Mouse (Mus musculus) induced T-regulatory cell, adult 2 months (primary cell): Measurements from ENCODE around the gene Gm47995.
"Not testable (repeated sequence)": the region's sequence is repeated elsewhere in the genome, so short reads cannot be mapped to it uniquely, and the experiment has no call there.

Experiments
- DNase-seq: peaks from one replicate; pipeline ENCODE4 v3.0.0-alpha.2; 2012; ENCODE audit warnings: low read depth

Gm47995 gene

DNA sequence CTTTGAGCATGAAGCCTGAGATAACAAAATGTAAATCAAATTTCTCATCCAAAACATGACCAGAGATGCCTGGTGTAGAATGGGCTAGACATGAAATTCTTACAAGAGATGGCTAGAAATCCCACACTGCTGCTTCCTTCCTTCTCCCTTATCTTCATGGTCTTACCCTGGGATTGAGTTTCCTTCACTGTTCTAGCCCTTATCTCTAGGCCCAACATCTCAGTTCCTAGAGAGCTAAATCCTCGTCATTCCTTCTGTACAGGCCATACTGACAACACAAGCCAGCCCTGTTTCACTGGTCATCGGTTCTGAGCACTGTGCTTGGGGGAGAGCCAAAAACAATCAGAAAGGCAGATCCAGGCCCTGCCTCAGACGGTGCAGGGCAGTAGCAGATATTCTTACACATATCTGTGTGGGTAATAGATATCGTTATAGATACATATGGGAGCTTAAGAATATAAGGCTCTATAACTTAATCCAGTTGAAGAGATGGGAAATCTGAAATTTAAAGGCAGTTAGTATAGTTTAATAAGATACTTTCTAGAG lies 11.3 kb upstream of the Gm47995 start:
- not testable (repeated sequence) for DNase-seq

DNA sequence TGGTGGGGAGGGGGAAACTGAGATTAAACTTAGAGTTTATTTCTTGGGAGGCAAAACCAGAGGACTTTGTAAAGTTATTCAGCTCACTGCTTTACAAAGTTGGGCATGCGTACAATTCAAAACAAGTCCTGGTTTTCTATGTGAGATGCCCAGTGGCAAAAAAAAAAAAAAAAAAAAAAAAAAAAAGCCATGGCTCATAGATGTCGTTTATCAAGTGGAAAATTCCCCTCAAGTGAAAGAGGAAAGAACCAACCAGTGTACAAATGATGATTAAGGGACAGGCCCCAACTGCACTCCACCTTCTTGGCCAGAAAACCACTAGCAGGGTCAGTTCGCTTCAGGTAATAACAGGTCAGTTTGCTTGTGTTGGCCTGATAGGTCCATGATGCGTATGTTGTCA lies 9.8 kb upstream of the Gm47995 start:
- DNase-seq = no peak

DNA sequence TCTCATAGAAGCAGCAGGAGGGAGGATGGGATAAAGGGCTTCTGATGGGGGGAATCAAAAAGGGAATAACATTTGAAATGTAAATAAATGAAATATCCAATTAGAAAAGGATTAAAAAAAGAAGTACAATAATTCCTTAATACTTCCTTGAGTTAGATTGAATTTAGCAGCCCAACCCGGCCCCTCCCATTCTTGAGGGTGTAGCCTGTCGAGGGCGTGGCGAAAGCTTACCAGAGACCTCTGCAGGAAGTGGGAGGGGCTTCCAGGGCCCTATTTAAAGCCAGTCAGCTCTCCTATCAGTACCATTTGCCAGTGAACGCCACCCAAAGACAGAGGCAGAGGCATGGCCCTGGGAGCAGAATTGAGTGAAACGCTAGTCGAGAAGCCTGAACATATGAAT lies 6.2 kb upstream of the Gm47995 start, which contains the start of gene Gm8947:
TSS of gene Gm8947 (plus strand) at position 302 of the 400 bp plus-strand sequence.
- not testable (repeated sequence) for DNase-seq

DNA sequence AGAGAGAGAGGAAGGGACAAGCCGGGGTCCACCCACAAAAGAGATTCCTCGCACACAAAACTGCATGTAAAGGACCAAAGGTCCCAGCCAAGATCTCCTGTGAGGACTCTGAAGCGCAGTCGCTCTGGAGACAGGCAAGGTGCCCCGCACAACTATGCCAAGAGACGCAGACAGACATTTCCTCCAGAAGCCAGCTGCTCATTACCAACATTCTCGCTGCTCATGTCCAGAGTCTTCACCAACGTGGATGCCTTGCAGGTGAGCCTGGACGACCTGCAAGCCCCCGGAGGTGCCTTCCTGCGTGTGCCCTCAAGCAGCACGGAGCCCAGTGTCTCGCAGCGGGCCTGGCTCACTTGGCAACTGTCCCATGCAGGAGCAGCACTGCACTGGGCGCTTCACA lies 5.5 kb upstream of the Gm47995 start:
- DNase-seq = not testable (repeated sequence)

DNA sequence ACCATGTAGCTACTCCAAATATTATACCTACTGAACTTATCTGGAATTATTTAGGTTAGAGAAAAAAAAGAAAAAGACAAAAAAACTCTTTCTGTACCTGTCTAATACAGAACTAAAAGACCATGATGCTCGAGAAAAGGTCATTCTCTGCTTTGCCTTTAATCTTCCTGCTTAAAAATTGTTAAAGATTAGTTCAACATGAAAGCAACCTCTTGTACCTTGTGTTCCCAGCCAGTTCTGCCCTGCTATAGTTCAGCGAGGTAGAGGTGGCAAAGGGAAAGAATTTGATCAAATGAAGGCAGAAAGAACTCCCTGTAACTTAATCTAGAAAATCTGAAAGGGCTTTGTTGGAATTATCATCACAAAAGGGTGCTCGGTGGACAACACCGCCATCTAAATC lies 2.3 kb upstream of the Gm47995 start:
- DNase-seq = not testable (repeated sequence)

DNA sequence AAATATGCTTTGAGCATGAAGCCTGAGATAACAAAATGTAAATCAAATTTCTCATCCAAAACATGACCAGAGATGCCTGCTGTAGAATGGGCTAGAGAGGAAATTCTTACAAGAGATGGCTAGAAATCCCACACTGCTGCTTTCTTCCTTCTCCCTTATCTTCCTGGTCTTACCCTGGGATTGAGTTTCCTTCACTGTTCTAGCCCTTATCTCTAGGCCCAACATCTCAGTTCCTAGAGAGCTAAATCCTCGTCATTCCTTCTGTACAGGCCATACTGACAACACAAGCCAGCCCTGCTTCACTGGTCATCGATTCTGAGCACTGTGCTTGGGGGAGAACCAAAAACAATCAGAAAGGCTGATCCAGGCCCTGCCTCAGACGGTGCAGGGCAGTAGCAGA lies 1.6 kb upstream of the Gm47995 start:
- DNase-seq = not testable (repeated sequence)

DNA sequence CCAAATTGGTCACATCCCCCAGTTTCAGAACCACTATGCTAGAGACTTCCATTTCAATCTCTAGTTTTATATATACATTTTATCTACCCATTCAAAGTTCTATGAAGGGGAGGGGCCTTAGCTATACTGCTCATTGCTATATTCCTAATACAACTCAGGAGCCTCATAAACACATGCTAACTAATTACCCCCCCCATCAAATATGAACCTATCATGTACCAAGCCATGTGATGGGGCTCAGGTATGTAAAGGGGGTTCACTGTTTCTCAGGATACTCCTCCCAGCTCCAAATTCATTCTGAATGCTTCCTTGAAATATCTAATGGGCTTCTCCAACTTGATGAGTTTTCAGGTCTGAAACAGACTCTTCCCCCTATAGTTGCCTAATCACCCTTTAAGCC lies 2.4 kb downstream of the Gm47995 start:
- not testable (repeated sequence) for DNase-seq

DNA sequence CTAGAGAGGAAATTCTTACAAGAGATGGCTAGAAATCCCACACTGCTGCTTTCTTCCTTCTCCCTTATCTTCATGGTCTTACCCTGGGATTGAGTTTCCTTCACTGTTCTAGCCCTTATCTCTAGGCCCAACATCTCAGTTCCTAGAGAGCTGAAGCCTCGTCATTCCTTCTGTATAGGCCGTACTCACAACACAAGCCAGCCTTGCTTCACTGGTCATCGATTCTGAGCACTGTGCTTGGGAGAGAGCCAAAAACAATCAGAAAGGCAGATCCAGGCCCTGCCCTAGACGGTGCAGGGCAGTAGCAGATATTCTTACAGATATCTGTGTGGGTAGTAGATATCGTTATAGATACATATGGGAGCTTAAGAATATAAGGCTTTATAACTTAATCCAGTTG lies 4.5 kb downstream of the Gm47995 start:
- not testable (repeated sequence) for DNase-seq

DNA sequence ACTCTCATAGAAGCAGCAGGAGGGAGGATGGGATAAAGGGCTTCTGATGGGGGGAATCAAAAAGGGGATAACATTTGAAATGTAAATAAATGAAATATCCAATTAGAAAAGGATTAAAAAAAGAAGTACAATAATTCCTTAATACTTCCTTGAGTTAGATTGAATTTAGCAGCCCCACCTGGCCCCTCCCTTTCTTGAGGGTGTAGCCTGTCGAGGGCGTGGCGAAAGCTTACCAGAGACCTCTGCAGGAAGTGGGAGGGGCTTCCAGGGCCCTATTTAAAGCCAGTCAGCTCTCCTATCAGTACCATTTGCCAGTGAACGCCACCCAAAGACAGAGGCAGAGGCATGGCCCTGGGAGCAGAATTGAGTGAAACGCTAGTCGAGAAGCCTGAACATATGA lies 5.6 kb downstream of the Gm47995 start, which contains the start of gene 3110040M04Rik:
TSS of gene 3110040M04Rik (plus strand) at position 304 of the 400 bp plus-strand sequence.
- not testable (repeated sequence) for DNase-seq

DNA sequence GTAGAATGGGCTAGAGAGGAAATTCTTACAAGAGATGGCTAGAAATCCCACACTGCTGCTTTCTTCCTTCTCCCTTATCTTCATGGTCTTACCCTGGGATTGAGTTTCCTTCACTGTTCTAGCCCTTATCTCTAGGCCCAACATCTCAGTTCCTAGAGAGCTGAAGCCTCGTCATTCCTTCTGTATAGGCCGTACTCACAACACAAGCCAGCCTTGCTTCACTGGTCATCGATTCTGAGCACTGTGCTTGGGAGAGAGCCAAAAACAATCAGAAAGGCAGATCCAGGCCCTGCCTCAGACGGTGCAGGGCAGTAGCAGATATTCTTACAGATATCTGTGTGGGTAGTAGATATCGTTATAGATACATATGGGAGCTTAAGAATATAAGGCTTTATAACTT lies 10.2 kb downstream of the Gm47995 start:
- DNase-seq = not testable (repeated sequence)

DNA sequence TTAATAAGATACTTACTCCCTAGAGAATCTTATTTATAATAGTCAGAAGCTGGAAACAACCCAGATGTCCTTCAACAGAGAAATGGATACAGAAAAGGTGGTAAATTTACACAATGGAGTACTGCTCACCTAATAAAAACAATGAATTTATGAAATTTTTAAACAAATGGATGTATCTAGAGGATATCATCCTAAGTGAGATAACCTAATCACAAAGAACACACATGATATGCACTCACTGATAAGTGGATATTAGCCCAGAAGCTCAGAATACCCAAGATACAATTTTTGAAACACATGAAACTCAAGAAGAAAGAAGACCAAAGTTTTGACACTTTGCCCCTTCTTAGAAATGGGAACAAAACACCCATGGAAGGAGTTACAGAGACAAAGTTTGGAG lies 10.7 kb downstream of the Gm47995 start:
- DNase-seq = not testable (repeated sequence)

DNA sequence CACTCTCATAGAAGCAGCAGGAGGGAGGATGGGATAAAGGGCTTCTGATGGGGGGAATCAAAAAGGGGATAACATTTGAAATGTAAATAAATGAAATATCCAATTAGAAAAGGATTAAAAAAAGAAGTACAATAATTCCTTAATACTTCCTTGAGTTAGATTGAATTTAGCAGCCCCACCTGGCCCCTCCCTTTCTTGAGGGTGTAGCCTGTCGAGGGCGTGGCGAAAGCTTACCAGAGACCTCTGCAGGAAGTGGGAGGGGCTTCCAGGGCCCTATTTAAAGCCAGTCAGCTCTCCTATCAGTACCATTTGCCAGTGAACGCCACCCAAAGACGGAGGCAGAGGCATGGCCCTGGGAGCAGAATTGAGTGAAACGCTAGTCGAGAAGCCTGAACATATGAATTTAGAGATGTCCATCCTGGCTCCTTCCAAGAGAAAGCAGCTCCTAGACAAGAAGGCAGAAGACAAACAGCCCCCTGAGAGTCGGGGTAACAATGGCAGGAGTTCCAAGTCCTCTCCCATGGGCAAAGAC lies 11.6 kb downstream of the Gm47995 start, which contains the start of gene Gm47996:
TSS of gene Gm47996 (plus strand) at position 308 of the 532 bp plus-strand sequence.
- not testable (repeated sequence) for DNase-seq

DNA sequence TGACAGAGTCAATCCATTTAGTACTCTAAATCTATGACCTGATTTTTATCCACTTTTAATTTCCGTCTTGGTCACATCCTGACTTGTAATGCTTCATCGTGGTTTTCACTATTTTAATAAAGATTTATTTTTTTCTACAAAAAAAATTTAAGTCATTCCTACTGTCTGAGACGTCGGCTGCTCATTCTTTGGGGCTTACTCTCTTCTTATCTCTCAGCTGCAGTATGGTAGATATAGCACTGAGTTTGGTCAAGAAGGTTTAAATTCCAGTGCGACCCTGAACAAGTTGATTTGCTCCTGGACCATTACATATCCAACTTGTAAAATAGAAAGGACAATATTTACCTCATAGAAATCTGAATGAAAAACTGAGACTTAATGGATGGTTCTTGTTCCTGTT lies 13.4 kb downstream of the Gm47995 start:
- DNase-seq = not testable (repeated sequence)

DNA sequence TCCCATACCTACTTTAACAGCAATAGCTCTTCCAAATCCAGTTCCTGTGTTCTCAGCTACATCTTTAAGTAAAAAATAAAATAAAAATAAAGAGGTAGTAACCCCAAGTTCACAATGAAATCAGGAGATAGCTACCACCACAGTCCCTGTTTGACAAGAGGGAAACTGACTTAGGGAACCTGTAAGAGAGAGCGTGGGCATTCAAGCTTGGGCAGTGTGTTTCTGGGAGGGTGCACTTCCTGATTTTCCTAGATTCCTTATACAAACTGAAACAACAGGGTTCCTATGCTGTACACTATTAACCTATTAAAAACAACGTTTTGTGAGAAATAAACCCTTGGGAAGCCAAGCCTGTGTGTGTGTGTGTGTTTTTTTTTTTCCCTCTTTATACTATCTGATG lies 16.6 kb downstream of the Gm47995 start:
- DNase-seq = no peak

DNA sequence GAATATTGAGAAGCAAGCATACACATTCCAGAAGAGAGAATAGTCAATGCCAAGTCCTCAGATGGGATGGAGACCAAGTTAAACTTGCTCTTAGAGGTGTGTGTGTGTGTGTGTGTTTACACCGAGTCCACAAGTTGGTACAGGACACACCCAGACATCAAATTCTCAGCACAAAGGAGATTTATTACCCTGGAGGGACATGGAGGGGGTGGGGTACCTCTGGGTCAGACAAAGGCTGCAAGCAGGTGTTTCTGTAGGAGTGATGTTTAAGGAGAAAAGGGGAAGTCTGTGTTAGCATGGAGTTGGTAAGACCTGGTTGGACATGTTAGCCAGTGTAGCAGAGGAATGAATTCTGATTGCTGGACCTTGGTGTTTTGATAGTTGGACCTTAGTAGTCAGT lies 17.7 kb downstream of the Gm47995 start:
- no peak for DNase-seq

DNA sequence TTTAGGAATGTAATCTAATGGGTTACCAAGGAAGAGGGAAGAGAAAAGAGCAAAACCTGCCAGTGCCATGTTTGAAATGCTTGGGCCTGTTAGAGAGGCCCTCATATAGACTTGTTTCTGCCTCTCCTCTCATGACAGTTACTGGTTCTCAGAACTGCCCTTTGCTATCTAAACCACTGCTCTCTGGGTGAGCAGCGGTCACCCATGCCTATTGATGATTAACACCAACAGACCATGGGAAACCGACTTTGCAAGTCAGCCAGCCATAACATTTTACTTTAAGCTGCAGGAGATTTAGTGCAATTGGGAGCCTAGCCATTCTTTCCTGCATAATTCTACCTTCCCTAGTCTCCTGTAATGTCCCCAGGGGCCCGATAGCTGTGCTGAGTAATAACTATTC lies 18.2 kb downstream of the Gm47995 start:
- DNase-seq = no peak

DNA sequence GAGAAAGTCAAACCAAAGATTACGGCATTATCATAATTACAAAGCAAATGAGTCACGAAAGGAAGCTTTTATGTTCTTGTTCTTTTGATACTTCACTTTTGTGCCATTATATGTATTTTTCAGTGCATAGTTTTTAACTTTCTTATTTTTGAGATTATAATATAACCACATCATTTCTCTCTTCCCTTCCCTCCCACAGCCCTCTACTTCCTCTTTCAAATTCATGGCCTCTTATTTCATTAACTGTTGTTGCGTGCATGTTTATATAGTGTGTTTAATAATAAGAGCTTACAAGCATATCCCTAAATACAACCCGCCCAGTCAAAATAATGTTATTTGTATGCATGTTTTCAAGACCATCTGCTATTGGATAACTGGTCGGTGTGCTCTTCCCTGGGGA lies 20.8 kb downstream of the Gm47995 start:
- no peak for DNase-seq

DNA sequence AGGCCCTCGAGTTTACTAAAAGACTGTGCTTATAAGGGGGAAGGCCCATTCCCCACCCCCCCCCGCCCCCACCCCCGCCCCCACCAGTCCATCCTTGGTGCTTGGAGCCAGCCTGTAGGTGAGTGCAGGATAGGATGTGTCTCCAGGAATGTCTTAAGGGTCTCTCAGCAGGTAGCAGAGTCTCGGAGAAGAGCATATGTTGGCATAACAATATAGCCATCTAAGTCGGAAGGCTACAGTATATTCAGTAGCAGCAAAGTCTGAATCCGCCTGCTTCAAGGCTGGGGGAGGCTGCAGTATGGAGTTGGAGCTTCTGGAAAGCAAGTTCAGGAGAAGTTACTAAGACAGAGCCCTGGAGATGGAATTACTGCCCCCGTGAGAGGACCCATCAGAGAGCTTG lies 21.9 kb downstream of the Gm47995 start:
- DNase-seq = no peak

DNA sequence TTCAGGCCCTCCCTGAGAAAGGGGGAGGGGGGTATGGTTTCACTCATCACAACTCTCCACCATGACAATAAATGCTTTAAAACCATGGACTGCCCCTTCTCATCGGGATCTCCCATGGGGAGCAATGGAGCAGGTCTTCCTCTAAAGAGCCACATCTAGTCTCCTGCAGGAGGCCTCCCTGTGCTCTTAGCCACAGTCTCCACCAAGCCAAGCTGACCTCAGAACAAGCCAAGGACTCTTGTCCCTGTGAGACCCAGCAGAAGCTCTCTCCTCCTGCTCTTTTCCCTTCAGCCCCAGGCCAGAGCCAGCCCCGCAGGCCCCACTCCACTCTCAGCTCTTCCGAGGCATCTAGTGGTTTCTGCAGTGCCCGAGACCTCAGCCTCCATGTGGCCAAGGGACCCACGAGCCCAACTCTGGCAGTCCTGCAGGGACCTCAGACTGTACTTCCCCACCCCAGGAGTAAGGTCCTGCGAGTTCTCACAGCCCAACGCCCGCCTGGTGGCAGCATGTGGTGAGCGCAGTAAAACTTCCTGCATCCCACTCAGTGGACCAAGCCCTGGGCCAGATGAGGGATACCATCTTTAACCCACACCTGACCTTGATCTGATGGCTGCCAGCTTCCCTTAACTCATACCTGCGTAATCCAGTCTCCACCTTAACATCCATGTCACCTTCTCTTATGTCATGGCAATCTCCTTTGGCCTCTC lies 24.5 kb downstream of the Gm47995 start:
- no peak for DNase-seq

DNA sequence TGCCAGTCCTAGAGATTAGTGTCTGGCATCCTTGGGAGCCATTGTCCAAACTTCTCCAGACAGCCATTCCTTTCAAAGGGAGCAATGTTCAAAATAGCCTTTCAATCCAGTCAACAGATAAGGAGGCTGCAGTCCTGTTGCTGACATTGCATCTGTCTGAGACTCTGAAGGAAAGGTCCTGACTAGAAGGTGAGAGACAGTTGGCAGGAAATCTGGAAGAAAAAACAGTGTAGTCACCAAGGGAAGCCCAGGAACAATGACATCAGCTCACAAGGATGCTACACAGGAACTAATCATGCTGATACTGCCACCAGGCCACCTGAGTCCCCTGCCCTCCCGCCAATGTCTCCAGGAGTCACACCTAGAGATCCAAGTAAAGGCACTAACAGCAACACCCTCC lies 25.1 kb downstream of the Gm47995 start:
- DNase-seq = no peak

DNA sequence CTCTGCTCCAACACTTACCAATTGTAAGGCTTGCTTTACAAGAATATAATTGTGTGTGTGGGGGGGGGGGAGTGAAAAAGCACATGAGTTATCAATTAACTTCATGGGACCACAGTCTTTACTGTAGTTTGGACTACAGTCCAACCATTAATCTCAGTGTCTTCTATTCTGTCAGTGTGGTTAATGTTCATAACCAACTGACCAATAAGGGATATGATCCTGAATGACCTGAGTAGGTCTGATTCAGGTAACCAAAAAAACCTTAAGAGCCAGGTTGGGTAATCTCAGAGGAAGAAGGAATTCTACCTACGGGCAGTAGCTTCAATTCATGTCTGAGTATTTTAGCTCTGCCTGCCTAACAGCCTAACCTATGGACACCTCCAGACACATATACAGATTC lies 26.3 kb downstream of the Gm47995 start:
- no peak for DNase-seq

DNA sequence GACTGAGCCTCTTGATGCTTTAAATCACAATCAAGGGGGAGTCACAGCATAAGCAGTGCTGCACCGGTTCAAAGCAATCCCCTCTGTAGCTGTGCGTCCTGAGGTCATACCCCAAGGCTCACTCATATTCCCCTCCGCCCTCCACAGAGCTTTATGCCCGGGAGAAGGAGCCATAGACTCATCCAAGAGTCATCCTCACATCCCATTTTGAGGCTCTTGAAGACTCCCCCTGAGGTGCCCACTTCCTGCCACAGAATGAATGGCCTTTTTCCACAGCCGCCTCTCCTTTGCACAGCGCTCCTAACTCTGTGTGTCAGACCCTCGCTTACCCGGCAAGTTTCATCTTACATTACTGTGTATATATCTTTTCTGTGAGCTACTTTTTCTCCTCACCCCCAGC lies 29.3 kb downstream of the Gm47995 start:
- no peak for DNase-seq

DNA sequence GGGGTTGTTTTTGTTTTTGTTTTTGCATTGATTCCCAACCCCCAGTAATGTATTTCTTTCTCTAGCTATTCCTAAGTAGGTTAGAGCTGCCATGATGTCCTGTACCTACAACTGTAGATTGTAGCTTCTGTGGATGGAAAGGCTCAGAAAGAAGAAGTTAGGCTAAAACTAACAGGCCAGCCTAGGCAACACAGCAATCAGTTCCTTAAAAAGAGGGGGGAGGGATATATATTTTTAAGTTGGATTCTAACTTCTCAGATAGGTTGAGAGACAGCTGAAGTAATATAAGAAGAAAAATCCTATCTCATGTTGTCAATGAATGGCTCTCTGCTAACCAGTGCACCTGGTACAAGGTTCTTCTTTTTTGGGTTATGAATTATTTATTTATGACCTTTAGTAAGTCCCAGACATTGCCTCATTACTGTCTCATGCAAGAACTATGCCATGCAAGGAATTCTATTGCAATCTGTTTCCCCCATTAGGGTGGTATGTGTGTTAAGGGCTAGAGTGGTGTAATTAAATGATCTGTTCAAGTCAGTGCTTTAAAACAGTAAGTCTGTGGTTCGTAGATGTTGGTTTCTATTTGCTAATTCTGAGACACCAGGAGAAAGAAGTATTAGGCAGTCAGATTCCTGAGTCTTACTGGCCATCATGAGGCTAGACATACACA lies 30.2 kb downstream of the Gm47995 start:
- DNase-seq = no peak
